Mouse (Mus musculus) megakaryocyte progenitor cell, adult 5-6 weeks (primary cell): ENCODE data around the gene Haus7. TPM values are rescaled to one million over a fixed set of nuclear protein-coding genes. Genes with fewer than 3 reads are reported as not detected.
A peak's percentile ranks its signal among the peaks of the same experiment; 100 is the strongest.
"Not testable (repeated sequence)": the region's sequence is repeated elsewhere in the genome, so short reads cannot be mapped to it uniquely, and the experiment has no call there.

Experiments used
- ATAC-seq: replicated peaks from 2 replicates; pipeline ENCODE4 v1.8.0; 2016; ENCODE audit warnings: mild to moderate bottlenecking, moderate TSS enrichment, inconsistent platforms; ENCODE audit not compliant: poor library complexity
- total RNA-seq, 2 experiments: library from RNA; stranded (forward) in 1 of 2; stranded (reverse) in 1 of 2; fragments of 157-497, 149-512 nt in 1 of 2; fragments of 200-1000 nt in 1 of 2; gene quantifications; 2 replicates each; pipeline versions ENCODE4 v1.2.3 to v1.2.4; 2015 to 2017

Gene Haus7
- total RNA-seq, 2 experiments from 2014 or later = 34.7 to 48.9 TPM

DNA sequence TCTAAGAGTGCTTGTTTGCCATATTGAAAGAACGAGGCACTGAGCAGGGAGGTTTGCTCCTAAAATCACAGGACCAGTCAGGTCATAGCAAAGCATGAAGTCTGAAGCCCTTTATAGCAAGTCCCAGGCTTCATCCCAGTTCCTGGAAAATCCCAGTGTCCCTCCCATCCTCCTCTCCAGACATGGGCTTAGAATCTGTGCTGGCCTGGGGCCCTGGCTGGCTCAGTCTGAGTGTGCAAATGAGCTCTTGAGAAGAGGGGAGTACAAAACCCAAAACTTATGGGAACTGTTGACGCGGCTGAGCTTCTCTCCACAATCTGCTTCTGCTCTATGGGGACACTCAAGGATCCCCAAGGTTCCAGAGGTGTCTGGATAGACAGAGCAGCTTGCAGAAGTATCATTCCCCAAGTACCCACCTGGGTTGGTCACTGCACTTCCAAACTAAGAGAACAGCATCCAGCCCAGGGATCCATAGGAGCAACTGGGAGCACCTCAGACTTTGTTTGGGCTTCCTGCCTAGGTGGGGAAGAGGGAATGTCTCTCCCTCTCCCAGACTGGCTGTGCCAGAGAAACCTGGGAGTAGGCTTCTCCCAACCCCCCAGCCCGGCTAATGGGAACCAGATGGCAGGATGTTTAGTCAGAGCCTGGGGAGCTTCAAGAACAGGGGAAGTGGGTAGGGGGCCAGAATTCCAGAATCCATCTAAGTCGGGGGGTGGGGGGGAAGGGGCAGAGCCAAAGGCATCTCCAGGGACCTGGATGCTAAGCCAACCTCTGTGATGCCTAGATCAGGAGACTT, 8.8 kb upstream of the Haus7 start:
- no peak for ATAC-seq

DNA sequence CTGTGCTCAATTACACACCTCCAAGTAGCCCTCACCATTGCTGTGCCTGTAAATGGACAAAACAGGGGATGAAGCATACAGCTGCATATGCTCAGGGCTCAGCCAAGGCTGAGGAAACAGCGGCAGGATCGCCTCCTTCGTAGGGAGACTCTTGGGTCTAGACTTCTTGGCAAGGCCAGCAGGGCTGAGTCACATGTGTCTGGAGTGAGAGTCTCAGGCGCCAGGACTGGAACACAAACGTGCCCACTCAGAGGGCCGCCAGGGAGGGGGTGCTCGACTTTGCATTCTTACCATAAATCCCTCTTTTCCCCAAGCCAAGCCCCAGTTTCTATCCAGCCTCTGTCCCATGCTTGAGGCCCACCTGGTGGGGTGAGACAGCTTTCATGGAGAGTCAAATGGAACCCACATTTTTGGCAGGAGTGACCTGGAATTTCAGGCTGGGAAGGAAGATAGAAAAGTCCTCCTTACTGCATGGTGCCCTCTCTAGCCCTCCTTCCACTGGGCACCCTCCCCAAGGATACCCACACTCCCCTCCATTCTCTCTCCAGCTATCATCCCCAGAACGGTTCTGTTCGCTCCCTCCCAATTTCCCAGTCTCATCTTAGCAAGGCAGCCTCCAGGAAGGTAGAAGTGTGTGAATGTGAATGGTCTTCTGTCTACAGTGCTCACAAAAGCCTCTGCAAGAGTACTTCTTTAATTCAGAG, 6.8 kb upstream of the Haus7 start:
- no peak for ATAC-seq

DNA sequence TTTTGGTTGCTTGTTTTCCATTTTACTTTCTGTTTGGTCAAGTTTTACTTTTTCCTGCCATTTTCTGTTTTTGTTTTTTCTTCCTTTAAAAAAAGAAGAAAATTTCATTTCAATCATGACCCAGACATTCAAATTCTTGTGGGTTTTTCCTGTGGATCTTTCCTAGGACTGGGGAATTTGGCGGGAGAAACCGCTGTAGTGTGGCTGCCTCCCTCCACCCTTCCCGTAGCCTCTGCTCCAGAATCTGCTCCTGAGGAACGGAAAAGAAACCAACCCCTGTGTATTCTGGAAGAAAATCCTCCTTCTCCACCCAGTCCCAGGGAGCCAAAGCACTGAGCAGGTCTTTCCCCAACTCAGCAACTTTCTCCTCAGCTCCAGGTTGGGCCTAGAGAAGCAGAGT, 1.9 kb upstream of the Haus7 start:
- no peak for ATAC-seq

DNA sequence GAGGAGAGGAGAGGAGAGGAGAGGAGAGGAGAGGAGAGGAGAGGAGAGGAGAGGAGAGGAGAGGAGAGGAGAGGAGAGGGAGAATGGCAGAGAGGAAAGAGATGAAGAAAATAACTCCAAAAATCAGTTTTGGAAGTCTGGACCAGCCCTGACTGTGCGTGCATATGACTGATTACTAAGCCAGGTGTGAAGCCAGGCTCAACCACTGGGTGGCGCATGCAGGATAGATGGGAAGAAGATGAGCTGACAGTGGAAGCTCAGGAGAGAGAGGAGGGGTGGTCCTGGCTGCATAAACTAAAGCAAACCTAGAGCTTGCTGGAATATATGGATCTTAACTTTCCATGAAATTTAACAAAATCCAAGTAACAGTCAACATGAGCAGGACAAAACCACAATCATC, 6.9 kb downstream of the Haus7 start:
- ATAC-seq = peak; percentile 91

DNA sequence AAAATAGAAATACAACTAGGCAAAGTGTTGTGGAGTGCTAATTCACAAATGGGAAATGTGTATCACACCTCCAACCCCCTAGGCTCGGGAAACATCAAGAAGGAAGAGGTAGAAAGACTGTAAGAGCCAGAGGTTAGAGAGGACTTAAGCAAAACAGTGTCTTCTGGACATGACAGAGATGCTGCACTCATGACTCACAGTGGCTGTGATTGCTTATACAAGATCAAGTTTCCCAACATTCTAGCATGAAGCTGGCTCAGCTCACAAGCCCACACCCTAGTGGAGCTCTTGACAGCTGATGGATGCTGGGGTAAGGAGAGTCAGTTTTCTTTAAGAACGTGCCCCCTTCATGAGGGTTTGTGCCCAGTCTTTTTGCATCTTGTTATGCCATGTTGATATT, 17.4 kb downstream of the Haus7 start:
- no peak for ATAC-seq

DNA sequence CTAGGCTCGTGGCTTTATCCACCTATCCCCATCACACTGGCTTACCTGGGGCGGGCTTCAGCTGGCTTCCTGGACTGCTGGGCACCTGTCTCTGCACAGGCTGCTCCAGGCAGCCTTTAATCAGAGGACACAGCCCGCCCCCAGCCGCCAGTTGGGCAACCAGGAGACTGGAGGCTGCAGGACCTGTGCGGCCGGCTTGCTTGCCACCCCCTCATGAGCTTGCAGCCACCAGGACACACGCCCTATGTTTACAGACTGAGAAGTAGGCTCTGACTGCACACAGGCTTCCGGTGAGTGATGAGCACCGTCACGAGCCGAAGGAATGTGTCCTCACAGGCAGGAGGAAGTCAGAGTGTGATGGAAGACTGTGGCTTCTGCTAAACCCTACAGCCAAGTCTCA, 23.6 kb downstream of the Haus7 start, which contains the start of gene Trex2:
Gene Trex2 (minus strand): TSS at position 93 of the 400 bp plus-strand sequence.
- no peak for ATAC-seq

DNA sequence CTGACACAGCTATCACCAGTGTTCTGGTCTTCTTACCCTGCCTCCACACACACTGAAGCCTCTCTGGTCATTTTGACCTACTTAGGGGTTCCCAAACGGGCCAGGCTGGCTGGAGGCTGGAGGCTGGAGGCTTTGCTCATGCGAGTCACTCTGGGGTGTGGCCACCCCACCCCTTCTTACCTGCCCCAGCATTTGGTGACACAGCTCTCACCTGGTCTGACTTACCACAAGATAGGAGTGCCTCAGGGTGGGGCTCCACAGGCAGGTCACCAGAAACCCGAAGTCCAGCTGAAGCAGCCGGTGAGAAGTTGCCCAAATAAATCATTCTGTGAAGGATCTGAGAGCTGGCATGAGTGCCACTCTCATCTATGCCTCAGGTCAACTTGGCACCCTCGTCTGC, 26.0 kb downstream of the Haus7 start:
- ATAC-seq = no peak

DNA sequence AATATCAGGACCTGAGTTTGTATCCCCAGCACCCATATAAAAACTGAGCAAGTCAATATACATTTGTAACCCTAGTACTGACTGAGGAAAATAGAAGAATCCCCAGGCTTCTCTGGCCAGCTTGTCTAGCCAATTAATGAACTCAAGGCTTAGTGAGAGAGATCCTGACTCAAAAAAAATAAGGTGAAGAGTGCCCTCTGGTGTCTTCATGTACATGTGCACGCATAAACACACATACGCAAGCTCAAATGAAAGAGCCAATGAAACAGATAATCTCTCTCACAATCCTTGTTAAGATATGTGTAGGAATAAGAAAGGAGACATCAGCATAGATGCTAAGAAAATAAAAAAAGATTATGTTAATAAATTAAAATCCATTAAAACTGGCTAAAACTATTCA, 28.8 kb downstream of the Haus7 start:
- ATAC-seq = peak; percentile 68

DNA sequence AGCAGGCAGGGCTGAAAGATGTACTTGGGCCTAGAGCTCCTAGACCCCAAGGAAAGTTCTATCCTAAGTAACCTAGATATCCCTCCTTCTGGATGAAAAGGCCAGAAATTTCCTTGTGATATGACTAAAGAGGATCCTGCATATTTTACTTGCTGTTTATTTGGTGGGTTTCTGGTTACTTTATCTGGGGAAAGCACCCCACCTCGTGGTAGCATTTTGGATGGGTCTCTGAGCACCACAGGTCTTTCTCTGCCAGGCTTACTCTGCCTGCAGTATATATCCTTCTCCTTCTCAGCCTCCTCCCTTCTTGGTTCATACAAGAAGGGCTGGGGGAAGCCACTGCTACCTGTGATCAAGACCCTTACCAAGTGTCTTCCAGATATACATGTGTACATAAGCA, 46.1 kb downstream of the Haus7 start:
- no peak for ATAC-seq

DNA sequence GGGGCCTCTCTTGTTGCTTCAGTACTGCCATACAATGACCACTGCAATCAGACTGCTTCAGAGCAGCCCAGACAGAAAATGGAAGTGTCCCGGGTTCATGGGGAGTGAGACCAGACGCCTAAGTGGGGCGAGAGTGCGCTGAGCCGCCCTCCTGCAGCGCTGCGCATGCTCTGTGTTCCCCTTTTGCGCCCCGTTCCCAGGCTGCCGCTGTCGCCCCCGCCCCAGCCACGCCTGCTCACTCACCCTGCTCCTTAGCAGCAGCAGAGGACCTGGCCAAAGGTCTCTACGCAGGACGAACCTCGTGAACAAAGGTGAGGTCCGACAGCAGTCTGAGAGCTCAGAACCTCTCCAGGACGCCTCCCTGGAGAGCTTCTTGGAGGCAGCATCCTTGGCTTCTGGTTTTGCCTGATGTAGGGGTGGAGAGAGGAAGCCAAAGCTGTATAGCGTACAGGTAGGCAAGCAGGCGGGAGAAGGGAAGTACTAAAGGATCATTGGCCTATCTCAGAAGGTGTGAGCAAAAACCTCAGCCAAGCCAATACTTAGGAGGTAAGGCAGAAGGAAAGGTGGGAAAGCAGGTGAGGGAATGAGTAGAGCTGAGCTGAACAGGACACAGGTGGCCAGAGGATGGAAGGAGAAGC, 47.8 kb downstream of the Haus7 start, which contains the start of gene Zfp92:
Gene Zfp92 (plus strand): TSS at position 217 of the 638 bp plus-strand sequence.
- peak; percentile 71 for ATAC-seq

DNA sequence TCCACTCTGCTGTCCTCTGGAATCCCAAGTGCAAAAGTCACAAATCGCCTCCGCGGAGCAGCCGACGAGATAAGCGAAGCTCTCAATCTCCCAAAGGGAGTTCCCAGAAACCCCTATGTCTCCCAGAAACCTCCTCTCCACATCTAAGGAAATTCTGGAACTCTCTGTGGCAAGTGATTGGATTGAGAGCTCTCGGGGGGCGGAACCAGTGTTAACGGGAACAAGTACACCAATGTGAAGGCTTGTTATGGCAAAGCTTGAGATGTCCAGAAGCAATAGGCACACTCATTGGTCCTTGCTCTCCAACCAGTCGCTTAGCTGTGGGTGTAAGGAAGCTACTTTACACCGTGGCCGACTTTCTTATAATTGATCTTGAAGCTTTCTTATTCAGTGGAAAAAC, 57.2 kb downstream of the Haus7 start:
- ATAC-seq = no peak

DNA sequence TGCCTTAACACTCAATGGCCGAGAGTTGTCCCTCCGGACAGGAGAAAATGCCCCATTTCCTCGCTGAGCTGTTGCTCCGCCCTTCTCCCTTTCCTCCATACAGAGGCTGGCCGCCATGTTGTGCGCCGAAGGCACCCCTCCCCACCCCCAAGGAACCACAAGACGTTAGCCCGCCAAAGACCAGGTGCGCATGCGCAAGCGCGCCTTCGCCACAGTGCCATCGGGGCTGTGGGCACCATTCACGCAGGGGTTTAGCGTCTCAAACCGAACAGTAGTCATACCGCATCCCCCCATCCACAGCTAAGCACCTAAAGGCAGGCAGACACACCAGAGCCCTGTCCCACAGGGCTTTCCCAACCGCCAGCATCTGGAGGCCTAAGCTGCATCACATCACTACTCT, 57.9 kb downstream of the Haus7 start:
- no peak for ATAC-seq

DNA sequence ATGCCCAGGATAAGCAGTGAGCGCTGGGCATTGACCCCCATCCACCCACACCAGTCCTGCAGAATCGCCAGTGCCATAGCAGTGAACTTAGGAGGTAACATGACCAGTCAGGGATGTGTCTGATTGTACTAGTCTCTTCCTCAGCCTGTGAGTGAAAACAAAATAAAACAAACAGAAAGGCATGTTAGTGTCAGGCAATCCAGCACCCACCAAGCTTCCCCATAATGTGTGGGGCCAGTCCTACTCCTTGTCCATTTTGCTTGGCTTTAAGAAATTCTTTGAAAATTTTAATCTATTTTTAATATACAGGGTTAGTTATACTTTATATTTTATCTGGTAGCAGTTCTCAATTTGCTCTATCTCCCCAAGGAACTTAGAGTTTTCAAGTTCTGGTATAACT, 60.2 kb downstream of the Haus7 start, which contains the start of gene Gm18336:
Gene Gm18336 (minus strand): TSS at position 101 of the 400 bp plus-strand sequence.
- ATAC-seq = not testable (repeated sequence)

DNA sequence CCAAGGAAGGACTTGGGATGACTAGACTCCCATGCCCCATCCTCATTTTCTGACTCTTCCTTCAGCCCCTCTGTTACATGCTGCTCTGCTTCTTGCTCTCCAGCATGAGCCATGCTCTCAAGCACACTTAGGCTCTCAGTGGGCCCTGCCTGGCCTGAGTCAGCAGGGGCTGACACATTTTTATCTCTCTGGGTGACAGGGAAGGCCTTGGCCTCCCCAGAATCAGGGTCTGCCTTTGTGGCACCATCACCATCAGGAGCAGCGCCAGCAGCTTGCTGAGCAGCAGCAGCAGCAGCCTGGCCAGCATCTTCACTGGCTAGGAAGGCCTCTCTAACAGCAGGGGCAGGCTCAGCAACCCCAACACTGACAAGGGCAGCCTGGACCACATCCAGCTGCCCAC, 62.4 kb downstream of the Haus7 start:
- ATAC-seq = no peak

DNA sequence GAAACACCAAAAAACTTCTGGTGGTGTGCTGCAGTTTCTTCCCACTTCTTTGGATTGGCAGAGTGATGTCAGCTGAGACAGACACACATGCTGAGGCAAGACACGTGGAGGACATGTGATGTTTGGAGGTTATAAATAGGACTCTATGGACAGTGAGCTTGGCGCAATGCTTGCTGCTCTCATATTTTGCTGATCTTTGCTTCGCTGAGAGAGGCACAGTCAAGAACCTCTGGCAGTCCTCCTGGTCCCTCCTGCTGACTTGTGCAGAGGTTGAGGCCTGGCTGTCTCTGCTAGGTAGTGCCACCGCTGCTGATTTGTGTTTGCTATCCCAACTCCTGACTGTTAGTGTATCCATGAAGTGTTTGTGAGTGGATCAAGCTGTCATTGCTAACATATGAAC, 67.4 kb downstream of the Haus7 start:
- no peak for ATAC-seq

Other genes starting within 250 kb of the Haus7 start
- gene Xlr4b, start 244.7 kb downstream of the Haus7 start, total RNA-seq (2015) = 16.7 and 22.3 TPM in 2 replicates
- 15.1 and 18.7 TPM in 2 replicates for gene Xlr4b, start 244.7 kb downstream of the Haus7 start, total RNA-seq (2017)
- 4.1 and 5.6 TPM in 2 replicates for gene F8a, start 230.8 kb downstream of the Haus7 start, total RNA-seq (2015)
- 2.6 and 2.8 TPM in 2 replicates for gene F8a, start 230.8 kb downstream of the Haus7 start, total RNA-seq (2017)
- 4.2 and 16.7 TPM in 2 replicates for gene Xlr4c, start 215.9 kb downstream of the Haus7 start, total RNA-seq (2015)
- gene Xlr4c, start 215.9 kb downstream of the Haus7 start, total RNA-seq (2017) = 10.1 and 11.2 TPM in 2 replicates
- not detected in 2 replicates for gene Xlr3c, start 193.7 kb downstream of the Haus7 start, total RNA-seq (2015)
- not detected in 2 replicates for gene Xlr3c, start 193.7 kb downstream of the Haus7 start, total RNA-seq (2017)
- not detected in 2 replicates for gene Xlr5a, start 166.1 kb downstream of the Haus7 start, total RNA-seq (2015)
- not detected in 2 replicates for gene Xlr5a, start 166.1 kb downstream of the Haus7 start, total RNA-seq (2017)
- gene Xlr5c, start 166.1 kb downstream of the Haus7 start, total RNA-seq (2015) = not detected in 2 replicates
- not detected in 2 replicates for gene Xlr5c, start 166.1 kb downstream of the Haus7 start, total RNA-seq (2017)
- not detected in 2 replicates for gene Gm45015, start 122.2 kb downstream of the Haus7 start, total RNA-seq (2015)
- not detected in 2 replicates for gene Gm45015, start 122.2 kb downstream of the Haus7 start, total RNA-seq (2017)
- 9.1 and 10.4 TPM in 2 replicates for gene Zfp275, start 116.4 kb downstream of the Haus7 start, total RNA-seq (2015)
- gene Zfp275, start 116.4 kb downstream of the Haus7 start, total RNA-seq (2017) = 6.0 and 8.8 TPM in 2 replicates
- not detected in 2 replicates for gene Gm18336, start 60.3 kb downstream of the Haus7 start, total RNA-seq (2015)
- gene Gm18336, start 60.3 kb downstream of the Haus7 start, total RNA-seq (2017) = not detected in 2 replicates
- gene Zfp92, start 47.9 kb downstream of the Haus7 start, total RNA-seq (2015) = not detected in 2 replicates
- gene Zfp92, start 47.9 kb downstream of the Haus7 start, total RNA-seq (2017) = 0.14 TPM in 1 of 2 replicates, not detected in the other
- gene Trex2, start 23.7 kb downstream of the Haus7 start, total RNA-seq (2015) = not detected in 2 replicates
- gene Trex2, start 23.7 kb downstream of the Haus7 start, total RNA-seq (2017) = not detected in 2 replicates
- 1.3 and 1.4 TPM in 2 replicates for gene Bgn, start 24.6 kb upstream of the Haus7 start, total RNA-seq (2015)
- 0.30 TPM in 1 of 2 replicates, not detected in the other for gene Bgn, start 24.6 kb upstream of the Haus7 start, total RNA-seq (2017)
- not detected in 2 replicates for gene Atp2b3, start 44.0 kb upstream of the Haus7 start, total RNA-seq (2015)
- not detected in 2 replicates for gene Atp2b3, start 44.0 kb upstream of the Haus7 start, total RNA-seq (2017)
- 0.22 and 0.67 TPM in 2 replicates for gene Dusp9, start 180.4 kb upstream of the Haus7 start, total RNA-seq (2015)
- gene Dusp9, start 180.4 kb upstream of the Haus7 start, total RNA-seq (2017) = 0.44 and 0.67 TPM in 2 replicates
- 0.71 and 1.2 TPM in 2 replicates for gene Pnck, start 201.1 kb upstream of the Haus7 start, total RNA-seq (2015)
- gene Pnck, start 201.1 kb upstream of the Haus7 start, total RNA-seq (2017) = 0.21 TPM in 1 of 2 replicates, not detected in the other
- gene Slc6a8, start 214.1 kb upstream of the Haus7 start, total RNA-seq (2015) = 0.07 and 0.61 TPM in 2 replicates
- 0.04 TPM in 1 of 2 replicates, not detected in the other for gene Slc6a8, start 214.1 kb upstream of the Haus7 start, total RNA-seq (2017)